Mouse (Mus musculus): ENCODE data around the gene Fgd6. TPM values are rescaled to one million over a fixed set of nuclear protein-coding genes. Genes with fewer than 3 reads are reported as not detected.

Fgd6 gene
- total and polyA plus RNA-seq, 2 experiments from 2014 or later = 1.4 to 3.1 TPM

- Histone ChIP-seq H3K9ac (replicated peaks; ENCODE audit: low read length, poor library complexity, severe bottlenecking) (no peak overlapping the region), H3K27ac (ENCODE audit: low read depth, low read length) (no peak overlapping the region), H3K9me3 (ENCODE audit: low read length) (no peaks in the 10 kb centered on the region), H3K4me1 (ENCODE audit: insufficient read depth, low read length) (no peaks in the 10 kb centered on the region), H3K27me3 (ENCODE audit: insufficient read depth, low read length) (no peaks in the 10 kb centered on the region), H3K4me3 (ENCODE audit: low read depth, low read length) (no peak overlapping the region), H3K4me2 (ENCODE audit: low read depth, low read length, poor library complexity, severe bottlenecking) (no peak overlapping the region), H3K36me3 (ENCODE audit: insufficient read depth, low read length) (peaks cover 6% of the 10 kb centered on the region; the same call in 1 of the 2 replicates)
- no peak for ATAC-seq (ENCODE audit: low FRiP score)
- WGBS = 93% methylated on average over 4 of the region's 4 CpGs
- no peak for TF ChIP-seq CTCF (IDR thresholded peaks at IDR 0.05)
- DNase-seq (ENCODE audit: low spot score) = no peak
These were observed 14.7 kb upstream of the Fgd6 start for GRCm38 (mm10) chr10:94021059-94021458.

DNA sequence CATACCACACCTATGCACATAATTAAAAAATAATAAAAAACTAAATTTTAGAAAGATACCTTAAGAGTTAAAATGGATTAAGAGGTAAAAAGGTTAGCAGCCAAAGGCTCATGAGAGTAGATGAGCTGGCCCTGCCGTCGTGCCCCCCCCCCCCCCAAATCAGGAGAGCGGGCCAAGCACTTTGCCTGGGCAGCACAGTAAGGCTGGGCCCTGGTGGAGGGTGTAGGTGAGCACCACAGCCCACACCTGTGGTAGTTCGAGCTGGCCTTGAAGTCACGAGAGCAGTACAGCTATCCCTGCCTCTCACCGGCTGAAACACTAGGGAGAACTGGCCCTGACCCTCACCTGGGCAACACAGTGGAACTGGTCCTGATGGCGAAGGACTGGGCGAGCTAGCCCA lies 10.7 kb upstream of the Fgd6 start:
- Histone ChIP-seq H3K27me3 (ENCODE audit: insufficient read depth, low read length) (no peaks in the 10 kb centered on the region), H3K9ac (replicated peaks; ENCODE audit: low read length, poor library complexity, severe bottlenecking) (no peak overlapping the region), H3K4me2 (ENCODE audit: low read depth, low read length, poor library complexity, severe bottlenecking) (no peak overlapping the region), H3K4me3 (ENCODE audit: low read depth, low read length) (no peak overlapping the region), H3K27ac (ENCODE audit: low read depth, low read length) (no peak overlapping the region), H3K4me1 (ENCODE audit: insufficient read depth, low read length) (no peaks in the 10 kb centered on the region), H3K36me3 (ENCODE audit: insufficient read depth, low read length) (peaks cover 6% of the 10 kb centered on the region; the same call in 1 of the 2 replicates), H3K9me3 (ENCODE audit: low read length) (no peaks in the 10 kb centered on the region)
- TF ChIP-seq CTCF (IDR thresholded peaks at IDR 0.05) = no peak
- 96% methylated on average over 7 of the region's 8 CpGs for WGBS
- ATAC-seq (ENCODE audit: low FRiP score) (peak; percentile 31; the same call in 1 of the 2 replicates), DNase-seq (ENCODE audit: low spot score) (no peak)

DNA sequence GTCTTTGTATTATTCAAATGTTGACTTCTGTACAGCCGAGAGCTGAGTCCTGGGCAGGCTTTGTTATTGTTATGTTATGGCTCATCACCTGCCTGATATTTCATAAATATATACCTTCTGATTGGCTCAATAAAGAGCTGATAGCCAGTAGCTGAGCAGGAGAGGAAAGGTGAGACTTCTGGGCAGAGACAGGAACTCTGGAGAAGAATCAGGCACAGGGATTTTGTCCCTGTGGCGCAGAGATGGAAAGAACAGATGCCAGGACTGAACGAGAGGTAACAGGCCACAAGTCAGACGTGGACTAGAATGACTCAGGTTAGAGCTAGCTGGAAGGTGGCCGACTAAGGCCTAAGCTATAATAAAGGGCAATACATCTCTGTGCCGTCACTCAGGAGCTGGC lies 7.3 kb upstream of the Fgd6 start:
- peaks cover 6% of the 10 kb centered on the region; the same call in 1 of the 2 replicates for H3K36me3 ChIP-seq (ENCODE audit: insufficient read depth, low read length)
- ATAC-seq (ENCODE audit: low FRiP score) (no peak), DNase-seq (ENCODE audit: low spot score) (no peak)
- no peaks in the 10 kb centered on the region for H3K4me1 ChIP-seq (ENCODE audit: insufficient read depth, low read length)
- H3K27me3 ChIP-seq (ENCODE audit: insufficient read depth, low read length) = no peaks in the 10 kb centered on the region
- TF ChIP-seq CTCF (IDR thresholded peaks at IDR 0.05) = no peak
- no peaks in the 10 kb centered on the region for H3K9me3 ChIP-seq (ENCODE audit: low read length)
- no peak overlapping the region for H3K4me3 ChIP-seq (ENCODE audit: low read depth, low read length)
- WGBS = 85% methylated on average over 6 of the region's 6 CpGs
- no peak overlapping the region for H3K27ac ChIP-seq (ENCODE audit: low read depth, low read length)
- no peak overlapping the region for H3K4me2 ChIP-seq (ENCODE audit: low read depth, low read length, poor library complexity, severe bottlenecking)
- no peak overlapping the region for H3K9ac ChIP-seq (replicated peaks; ENCODE audit: low read length, poor library complexity, severe bottlenecking)

DNA sequence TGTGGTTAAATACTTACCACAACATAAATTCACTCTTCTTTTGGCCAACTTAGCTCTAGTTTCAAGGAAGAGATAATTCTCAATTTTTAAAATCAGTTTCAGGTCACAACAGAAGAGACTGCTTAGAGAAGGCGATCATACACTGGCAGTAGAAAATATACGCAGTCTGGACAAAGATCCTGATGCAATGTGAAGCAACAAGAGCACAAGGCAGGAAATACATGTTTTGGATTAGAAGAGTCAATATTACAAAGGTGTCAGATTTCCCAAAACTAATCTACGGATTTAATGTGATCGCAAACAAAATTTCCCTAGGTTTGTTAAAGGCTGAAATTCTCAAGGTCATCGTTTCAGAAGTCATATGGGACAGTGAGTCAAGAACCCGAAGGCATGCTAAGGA lies 4.6 kb upstream of the Fgd6 start:
- no peak overlapping the region for H3K4me2 ChIP-seq (ENCODE audit: low read depth, low read length, poor library complexity, severe bottlenecking)
- no peak overlapping the region for H3K27ac ChIP-seq (ENCODE audit: low read depth, low read length)
- no peak overlapping the region for H3K9ac ChIP-seq (replicated peaks; ENCODE audit: low read length, poor library complexity, severe bottlenecking)
- H3K9me3 ChIP-seq (ENCODE audit: low read length) = no peaks in the 10 kb centered on the region
- H3K4me1 ChIP-seq (ENCODE audit: insufficient read depth, low read length) = no peaks in the 10 kb centered on the region
- no peaks in the 10 kb centered on the region for H3K36me3 ChIP-seq (ENCODE audit: insufficient read depth, low read length)
- 94% methylated on average over 6 of the region's 6 CpGs for WGBS
- DNase-seq (ENCODE audit: low spot score) (no peak), ATAC-seq (ENCODE audit: low FRiP score) (no peak)
- TF ChIP-seq CTCF (IDR thresholded peaks at IDR 0.05) = no peak
- no peak overlapping the region for H3K4me3 ChIP-seq (ENCODE audit: low read depth, low read length)
- no peaks in the 10 kb centered on the region for H3K27me3 ChIP-seq (ENCODE audit: insufficient read depth, low read length)

DNA sequence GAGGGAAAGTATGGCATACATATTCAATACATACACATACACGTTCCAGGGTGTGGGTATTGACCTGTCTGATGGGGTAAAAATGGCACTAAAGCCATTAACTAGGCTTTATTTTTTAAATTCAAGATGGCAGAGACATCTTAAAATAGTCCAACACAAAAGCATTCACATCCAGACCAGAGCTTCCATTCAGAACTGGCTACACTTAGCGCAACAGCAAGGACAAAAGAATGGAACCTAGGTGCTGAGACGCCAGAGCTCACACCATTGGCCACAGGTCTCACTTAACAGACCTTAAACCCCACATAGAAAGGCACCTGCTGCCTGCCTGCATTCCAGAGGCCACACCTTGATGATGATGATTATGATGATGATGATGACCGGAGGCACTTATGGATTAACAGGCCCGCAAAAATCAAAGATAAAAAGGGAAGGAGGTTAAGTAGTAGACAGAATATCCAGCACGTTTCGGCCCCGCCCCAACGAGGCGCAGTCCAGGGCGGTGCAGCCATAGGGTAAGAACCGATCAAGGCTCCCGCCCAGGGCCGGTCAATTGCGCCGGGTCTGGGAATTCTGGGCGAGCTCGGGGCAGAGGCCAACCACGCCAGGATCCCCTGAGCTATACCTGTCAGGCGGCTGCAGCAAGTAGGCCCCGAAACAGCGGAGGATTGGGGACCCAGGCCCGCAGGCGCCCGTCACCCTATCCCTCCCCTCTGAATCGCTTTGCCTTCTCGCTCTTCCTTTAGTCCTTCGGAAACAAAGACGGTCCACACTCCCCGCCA lies 734 bp upstream of the Fgd6 start:
- Histone ChIP-seq H3K27me3 (ENCODE audit: insufficient read depth, low read length) (no peaks in the 10 kb centered on the region), H3K9me3 (ENCODE audit: low read length) (no peaks in the 10 kb centered on the region), H3K4me3 (ENCODE audit: low read depth, low read length) (peak overlapping the region; percentile 93), H3K36me3 (ENCODE audit: insufficient read depth, low read length) (no peaks in the 10 kb centered on the region), H3K9ac (replicated peaks; ENCODE audit: low read length, poor library complexity, severe bottlenecking) (peak overlapping the region; percentile 94), H3K4me2 (ENCODE audit: low read depth, low read length, poor library complexity, severe bottlenecking) (peak overlapping the region; percentile 54), H3K4me1 (ENCODE audit: insufficient read depth, low read length) (no peaks in the 10 kb centered on the region), H3K27ac (ENCODE audit: low read depth, low read length) (peak overlapping the region; percentile 91)
- peak; percentile 55 for DNase-seq (ENCODE audit: low spot score)
- peak; percentile 72 for ATAC-seq (ENCODE audit: low FRiP score)
- TF ChIP-seq CTCF (IDR thresholded peaks at IDR 0.05) = no peak
- WGBS = under 1% methylated on average over 30 of the region's 30 CpGs

GRCm38 (mm10) chr10:94036375-94036758 lies 566 bp downstream of the Fgd6 start:
- Histone ChIP-seq H3K9ac (replicated peaks; ENCODE audit: low read length, poor library complexity, severe bottlenecking) (peak overlapping the region; percentile 63), H3K4me2 (ENCODE audit: low read depth, low read length, poor library complexity, severe bottlenecking) (peak overlapping the region; percentile 92), H3K4me1 (ENCODE audit: insufficient read depth, low read length) (no peaks in the 10 kb centered on the region), H3K27ac (ENCODE audit: low read depth, low read length) (peak overlapping the region; percentile 55; the same call in 1 of the 2 replicates), H3K27me3 (ENCODE audit: insufficient read depth, low read length) (no peaks in the 10 kb centered on the region), H3K4me3 (ENCODE audit: low read depth, low read length) (peak overlapping the region; percentile 93), H3K9me3 (ENCODE audit: low read length) (no peaks in the 10 kb centered on the region), H3K36me3 (ENCODE audit: insufficient read depth, low read length) (no peaks in the 10 kb centered on the region)
- peak; percentile 24; the same call in 1 of the 2 replicates for ATAC-seq (ENCODE audit: low FRiP score)
- under 1% methylated on average over 29 of the region's 32 CpGs for WGBS
- TF ChIP-seq CTCF (IDR thresholded peaks at IDR 0.05) = no peak
- peak; percentile 49 for DNase-seq (ENCODE audit: low spot score)
